Mouse (Mus musculus) brain, embryonic 14.5 days (tissue): ENCODE results near the gene Arap1.

Experiments
- CTCF ChIP-seq: fragments of 200-500 bp; IDR thresholded peaks from 2 replicates; pipeline ENCODE4 v1.5.1; 2012; ENCODE audit warnings: inconsistent platforms, mild to moderate bottlenecking, moderate library complexity, borderline replicate concordance; ENCODE audit not compliant: insufficient read depth, insufficient read length; ENCODE audit errors: extremely low read depth
- POLR2A ChIP-seq: fragments of 200-500 bp; IDR thresholded peaks from 2 replicates; pipeline ENCODE4 v1.6.1; 2012; ENCODE audit warnings: mild to moderate bottlenecking, inconsistent platforms, borderline replicate concordance; ENCODE audit not compliant: poor library complexity, insufficient read depth, insufficient read length, severe bottlenecking; ENCODE audit errors: extremely low read depth

DNA sequence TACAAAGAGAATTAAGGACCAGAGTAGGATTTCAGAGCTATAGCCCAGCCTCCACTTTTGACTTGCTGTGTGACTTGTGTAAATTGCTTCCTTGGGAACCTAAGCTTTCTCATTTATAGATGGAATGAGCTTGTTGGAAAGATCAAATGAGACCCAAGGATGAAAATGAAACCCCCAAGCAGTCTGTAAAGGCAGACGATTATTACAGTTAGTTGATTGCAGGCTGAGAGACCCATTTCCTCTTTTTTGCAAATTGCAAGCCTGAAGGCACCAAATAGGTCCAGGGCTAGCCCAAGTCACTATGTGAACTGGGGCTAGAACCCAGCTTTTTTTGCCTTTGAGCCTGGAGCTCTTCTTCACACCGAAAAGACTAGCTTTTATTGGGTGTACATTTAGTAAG lies 36.8 kb upstream of the Arap1 start:
- TF ChIP-seq POLR2A (no peak), CTCF (no peak)
